Mouse (Mus musculus) frontal cortex, postnatal 36 days (tissue): ENCODE measurements around the gene Sh3rf1.

Source experiments
- DNase-seq, 2 experiments: peaks; one replicate each; pipeline ENCODE4 v3.0.0; 2022; ENCODE audit warnings: low spot score in 2 of 2

Sh3rf1 gene

GRCm38 (mm10) chr8:61286394-61286793 lies 62.7 kb downstream of the Sh3rf1 start:
- DNase-seq, result no peak

GRCm38 (mm10) chr8:61286795-61287385 lies 63.2 kb downstream of the Sh3rf1 start:
- DNase-seq, result no peak

DNA sequence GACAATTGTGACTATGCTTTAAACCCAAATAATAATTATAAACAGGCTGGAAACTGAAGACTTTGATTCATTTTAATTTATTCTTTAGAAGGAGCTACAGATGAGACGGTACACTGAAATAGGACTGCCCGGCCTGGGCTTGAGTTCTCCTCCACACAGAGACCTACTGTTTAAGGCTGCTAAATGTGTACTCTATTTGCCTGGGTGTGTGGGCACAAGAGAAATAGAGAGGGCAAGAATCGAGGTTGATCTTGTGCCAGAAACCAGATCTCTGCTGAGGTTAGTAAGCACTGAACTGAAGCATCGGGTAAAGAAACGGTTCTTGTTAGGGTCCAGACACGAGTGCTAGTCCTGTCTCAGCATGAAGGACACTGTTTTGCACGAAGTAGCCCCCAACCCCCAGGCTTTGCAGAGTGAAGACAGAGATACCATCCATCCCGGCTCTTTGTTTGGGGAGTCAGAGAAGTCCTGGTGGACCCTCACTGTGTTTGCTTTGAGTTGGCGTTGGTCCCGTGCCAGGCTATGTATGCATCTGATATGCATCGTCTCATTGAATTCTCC lies 64.4 kb downstream of the Sh3rf1 start:
- DNase-seq, result no peak

- DNase-seq, result no peak
These were observed 65.0 kb downstream of the Sh3rf1 start for GRCm38 (mm10) chr8:61288676-61289075.

- no peak for DNase-seq
These were observed 71.4 kb downstream of the Sh3rf1 start for GRCm38 (mm10) chr8:61295040-61295439.

DNA sequence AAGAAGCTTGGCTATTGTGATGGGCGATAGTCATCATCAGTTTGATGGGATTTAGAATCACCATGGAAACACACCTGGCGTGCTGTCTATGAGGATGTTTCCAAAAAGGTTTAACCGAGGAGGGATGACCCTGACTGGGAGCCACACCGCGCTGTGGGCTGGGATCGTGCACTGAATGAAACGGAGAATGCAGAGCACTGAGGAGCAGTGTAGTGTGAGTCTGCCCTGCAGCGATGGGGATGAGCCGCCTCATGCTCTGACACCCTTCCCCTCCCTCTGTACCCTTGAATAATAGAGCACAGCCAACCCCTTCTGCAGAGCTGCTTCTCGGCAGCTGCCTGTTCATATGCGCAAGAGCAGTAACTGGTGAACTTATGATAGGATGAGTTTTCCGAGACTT lies 71.8 kb downstream of the Sh3rf1 start:
- no peak for DNase-seq

DNA sequence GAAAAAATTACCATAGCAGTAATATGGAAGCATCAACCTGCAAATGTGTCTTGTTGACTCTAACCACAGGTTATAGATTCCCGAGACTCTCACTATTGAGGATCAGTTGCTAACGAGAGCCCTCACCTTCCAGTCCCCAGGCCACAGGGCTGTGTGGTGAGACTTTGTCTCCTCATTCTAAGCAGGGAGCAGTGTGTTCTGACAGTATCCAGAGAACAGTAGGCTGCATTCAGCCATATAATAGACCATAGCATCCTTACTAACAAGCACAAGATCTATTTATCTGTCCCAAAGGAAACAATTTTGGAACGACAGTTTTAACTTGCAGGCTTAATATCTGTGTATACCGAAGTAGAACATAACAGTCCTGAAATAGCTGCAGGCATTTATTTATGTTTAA lies 75.2 kb downstream of the Sh3rf1 start:
- no peak for DNase-seq

DNA sequence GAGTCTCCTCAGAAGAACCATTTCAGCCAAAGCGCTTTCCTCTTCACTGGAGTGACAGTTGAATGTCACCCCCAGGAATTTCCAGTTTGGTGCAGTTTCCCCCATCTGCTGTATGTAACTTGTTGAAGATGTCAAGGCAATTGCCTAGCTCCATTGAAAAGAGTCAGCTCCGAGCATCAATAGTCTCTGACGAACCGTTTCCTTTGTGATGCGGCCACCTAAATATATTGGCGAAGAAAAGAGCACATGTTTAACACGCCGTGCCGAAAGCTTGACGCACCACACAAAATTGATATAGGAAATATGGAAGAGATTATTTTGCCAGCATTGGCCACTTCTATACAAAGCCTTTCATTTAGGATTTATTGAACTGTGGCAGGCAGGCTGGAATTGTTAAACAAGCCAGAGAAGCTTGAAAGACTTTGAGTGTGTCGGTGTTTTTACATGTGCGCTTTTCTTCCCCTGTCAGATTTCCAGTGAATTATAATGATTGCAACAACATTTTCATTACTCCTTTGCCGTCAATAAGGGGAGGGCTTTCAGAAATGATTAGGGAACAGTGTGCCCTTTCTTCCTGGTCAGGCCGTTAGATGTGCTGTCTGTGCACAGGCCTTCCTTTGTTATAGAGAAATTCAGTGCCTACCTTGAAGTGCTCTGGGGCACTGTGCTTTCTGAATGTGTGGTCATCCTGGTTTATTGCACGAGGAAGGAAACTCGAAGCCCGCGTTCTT lies 77.8 kb downstream of the Sh3rf1 start:
- DNase-seq, result no peak

- no peak for DNase-seq
These were observed 78.3 kb downstream of the Sh3rf1 start for GRCm38 (mm10) chr8:61302029-61302368.

- DNase-seq, result no peak
These were observed 81.9 kb downstream of the Sh3rf1 start for GRCm38 (mm10) chr8:61305451-61306070.

DNA sequence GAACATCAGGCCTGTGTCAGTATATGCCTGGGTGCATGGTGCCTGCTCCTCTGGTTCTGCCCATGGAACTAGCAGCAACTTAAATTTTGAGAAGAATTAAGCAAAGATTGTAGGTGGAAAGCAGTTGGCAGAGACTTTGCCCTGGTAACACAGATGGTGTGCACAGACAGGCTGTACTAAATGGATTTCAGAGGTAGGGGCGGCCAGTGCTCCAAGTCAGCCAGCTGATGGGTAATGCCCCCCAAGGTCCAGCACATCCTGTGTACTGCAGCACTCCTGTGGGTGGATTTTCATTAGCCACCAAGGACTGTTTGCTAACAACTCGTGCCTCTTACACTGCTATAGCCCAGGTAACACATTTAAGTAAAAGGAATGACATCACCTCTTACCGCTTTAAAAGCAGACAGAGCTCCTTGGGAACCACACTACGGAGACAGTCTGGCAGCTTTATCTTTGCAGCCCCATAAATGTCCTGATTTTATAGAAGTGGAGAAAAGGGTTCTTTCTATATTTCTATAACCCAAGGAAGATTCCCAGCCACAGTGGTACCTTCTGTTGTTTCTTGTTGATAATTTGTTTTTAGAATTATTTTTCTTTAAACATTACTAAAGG lies 82.9 kb downstream of the Sh3rf1 start:
- peak; percentile 64 to 84 for DNase-seq

- DNase-seq, result no peak
These were observed 85.2 kb downstream of the Sh3rf1 start for GRCm38 (mm10) chr8:61308896-61309295.

GRCm38 (mm10) chr8:61309530-61310402 lies 86.1 kb downstream of the Sh3rf1 start:
- no peak for DNase-seq

- DNase-seq, result no peak
These were observed 86.8 kb downstream of the Sh3rf1 start for GRCm38 (mm10) chr8:61310403-61310871.

GRCm38 (mm10) chr8:61313016-61313415 lies 89.3 kb downstream of the Sh3rf1 start:
- DNase-seq, result no peak

- no peak for DNase-seq
These were observed 92.5 kb downstream of the Sh3rf1 start for GRCm38 (mm10) chr8:61316012-61316767.

DNA sequence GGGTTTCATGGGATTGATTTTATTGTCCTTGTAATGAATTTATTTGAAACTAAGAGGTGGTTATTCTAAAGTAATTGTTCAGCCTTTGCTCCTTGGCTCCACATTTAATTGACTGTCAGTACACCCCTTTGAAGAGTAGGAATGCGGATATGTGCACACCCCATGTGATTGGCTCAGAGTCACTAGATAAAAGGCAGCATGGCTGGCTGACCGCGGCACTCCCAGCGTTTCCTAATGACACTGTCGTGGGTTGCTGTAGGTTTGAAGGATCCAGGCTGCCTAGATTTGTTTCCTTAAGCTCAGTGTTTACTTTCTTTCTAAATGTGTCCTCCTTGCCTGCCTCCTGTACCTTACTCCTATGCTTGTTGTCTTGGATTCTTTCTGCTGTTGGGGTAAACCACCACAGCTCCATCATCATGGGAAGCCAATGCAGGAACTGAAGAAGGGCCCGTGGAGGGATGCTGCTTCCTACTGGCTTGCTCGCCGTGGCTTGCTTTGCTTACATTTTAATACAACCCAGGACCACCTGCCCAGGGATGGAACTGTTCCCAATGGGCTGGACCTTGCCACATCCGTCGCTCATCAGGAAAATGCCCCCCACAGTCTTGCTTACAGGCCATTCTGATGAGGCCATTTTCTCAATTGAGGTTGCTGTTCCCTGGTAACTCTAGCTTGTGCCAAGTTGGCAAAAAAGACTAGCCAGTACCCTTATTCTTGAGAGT lies 93.3 kb downstream of the Sh3rf1 start:
- DNase-seq, result no peak

- DNase-seq, result no peak
These were observed 94.0 kb downstream of the Sh3rf1 start for GRCm38 (mm10) chr8:61317535-61318136.

GRCm38 (mm10) chr8:61321216-61321615 lies 97.5 kb downstream of the Sh3rf1 start:
- no peak for DNase-seq

GRCm38 (mm10) chr8:61321780-61322179 lies 98.1 kb downstream of the Sh3rf1 start:
- no peak for DNase-seq
